Mouse (Mus musculus): ENCODE results near the gene Slc7a10.

Slc7a10 gene

DNA sequence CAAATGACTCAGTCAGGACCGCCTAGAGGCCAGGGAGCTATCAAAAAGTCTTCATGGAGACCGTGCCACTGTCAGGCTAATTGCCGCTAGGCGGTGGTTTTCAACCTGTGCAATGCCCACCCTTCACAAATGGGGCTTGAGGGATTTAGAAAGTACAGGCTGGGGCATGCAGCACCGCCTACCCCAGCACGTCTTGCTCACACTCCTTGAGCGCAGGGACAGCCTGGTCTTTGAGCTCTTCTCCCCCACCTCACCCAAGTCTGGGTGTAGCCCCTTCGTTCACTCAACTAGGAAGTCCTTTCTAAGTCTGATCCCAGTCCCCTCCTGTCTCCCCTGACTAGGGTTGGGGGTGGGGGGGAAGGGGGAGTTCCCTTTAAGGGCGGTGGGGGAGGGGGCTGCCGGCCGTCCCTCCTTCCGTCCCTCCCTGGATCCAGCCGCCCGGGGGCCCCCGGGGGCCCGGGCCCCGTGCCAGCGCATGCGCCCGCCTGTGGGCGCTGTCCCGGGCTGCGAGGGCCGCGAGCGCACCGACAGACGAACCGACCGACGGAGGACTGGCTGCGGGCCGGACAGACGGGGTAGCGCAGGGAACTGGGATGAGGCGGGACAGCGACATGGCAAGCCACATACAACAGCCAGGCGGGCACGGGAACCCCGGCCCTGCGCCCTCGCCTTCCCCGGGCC, at the start of gene Slc7a10:
Slc7a10 (plus strand) TSS at position 497 of the 681 bp plus-strand sequence.
- no peak for DNase-seq

DNA sequence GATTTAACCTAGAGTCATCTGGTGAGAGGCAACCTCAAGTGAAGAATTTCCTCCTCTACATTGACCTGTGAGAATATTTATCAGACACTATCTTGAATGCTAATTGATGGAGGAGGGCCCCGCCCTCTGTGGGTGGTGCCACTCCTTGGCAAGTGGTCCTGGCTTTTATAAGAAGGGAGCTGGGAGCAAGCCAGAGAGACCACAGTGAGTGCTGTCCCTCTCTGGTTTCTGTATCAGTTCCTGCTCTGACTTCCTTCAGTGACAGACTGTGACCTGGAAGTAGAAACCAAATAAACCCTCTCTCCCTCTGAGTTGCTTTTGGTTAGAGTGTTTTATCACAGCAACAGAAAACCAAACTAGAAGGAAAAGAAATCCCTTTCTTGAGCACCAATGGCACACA, 48.7 kb upstream of the Slc7a10 start:
- no peak for DNase-seq

DNA sequence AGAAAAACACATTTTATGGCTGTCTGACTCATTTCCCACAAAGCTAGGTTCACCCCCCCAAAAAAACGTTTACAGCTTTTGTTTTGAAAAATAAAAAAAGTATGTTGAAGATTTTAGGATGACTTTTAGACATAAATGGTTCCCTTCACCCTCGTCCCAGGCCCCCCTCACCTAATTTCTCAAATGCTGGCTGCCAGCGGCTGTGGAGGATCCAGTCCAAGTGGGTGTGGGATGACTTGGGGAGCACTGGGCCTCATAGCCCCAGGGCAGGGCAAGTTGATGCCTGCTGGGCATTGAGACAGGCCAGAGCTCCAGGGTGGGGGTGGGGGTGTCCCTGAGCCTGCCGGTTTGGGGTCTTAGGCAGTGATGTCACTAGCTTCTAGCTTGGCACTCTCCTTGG, 47.7 kb upstream of the Slc7a10 start:
- DNase-seq, result no peak

DNA sequence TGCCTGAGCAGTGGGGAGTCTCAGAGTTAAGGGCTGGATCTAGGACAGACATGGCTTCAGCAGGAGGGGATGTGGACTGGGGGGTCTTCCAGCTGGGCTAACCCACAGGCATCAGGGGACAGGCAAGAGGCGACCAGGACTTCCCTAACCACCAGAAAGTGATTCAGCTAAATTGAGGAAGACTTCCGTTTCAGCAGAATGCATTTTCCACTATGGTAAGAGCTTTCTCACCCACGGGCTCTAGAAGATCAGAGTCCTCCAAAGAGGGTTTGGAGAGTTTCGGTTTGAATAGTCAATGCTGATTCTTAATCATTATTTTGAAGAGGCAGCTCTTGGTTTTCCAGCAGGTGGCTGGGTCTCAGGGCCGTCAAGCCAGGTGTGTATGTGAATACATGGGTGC, 46.3 kb upstream of the Slc7a10 start:
- DNase-seq, result no peak

DNA sequence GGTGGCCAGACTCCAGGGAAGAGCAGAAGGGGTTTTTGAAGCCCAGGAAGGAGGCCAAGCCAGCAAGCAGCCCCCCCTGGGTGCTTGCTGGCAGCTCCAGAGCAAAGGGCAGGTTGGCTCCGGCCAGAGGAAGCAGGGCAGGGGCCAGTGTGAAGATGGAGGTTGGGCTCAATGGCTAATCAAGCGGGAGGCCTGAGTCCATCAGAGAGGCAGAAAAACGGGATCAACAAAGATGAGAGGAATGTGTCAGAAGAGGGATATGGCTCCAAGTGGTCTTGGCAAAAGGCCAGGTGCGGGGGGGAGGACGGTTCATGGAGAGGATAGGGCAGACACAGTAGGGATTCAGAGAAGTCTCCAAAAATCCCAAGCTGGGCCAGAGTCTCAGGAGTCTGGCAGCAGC, 44.7 kb upstream of the Slc7a10 start:
- no peak for DNase-seq

DNA sequence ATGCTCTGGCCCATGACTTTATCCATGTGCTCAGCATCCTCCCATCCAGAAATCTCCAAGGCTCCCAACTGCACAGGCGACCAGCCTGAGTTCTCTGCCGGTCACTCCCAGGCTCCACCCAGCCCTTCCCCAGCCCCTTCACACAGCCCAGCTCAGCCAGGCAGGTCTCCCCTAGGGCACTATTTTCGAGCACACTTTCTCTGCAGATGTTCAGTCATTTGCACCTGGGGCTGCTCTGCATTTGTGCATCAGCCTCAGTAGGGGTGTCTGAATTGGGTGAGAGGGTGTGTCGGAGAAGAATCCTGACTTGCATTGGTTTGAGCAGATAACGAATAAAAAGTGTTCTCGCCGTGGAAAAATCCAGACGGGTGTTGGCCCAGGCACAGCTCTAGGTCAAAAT, 43.7 kb upstream of the Slc7a10 start:
- DNase-seq, result no peak

DNA sequence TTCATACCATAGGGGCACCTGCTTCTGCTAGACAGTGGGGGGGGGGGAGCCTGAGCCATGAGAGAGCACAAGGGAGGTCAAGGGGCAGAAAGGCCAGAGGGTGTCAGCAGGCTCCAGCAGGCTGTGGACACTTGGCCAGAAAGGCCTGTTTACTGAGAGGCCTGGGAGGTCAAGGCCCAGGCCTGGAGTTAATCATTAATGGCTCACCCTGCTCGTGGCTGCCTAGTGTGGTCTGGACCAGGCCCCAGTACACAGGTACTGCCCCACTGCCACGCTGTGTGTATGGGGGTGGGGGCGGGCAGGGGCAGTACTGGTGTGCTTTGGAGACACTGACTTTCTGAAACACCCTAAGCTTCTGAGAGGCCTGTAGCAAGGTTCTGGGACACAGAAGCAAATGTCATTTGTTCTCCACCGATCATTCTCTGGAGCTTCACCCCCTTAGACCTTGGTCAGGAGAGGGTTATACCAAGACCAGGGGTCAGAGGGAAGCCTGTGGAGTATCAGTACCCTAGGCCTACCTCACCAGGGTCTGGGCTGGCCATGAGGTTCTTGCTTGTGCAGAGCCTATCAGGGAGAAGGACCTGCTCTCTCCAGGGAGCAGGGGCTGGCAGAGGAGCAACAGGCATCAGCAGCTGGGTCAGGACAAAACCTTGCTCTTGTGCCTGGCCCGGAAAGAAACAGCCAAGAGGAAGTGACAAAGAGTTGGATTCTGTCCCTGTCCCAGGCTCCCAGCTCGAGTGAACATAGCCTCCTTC, 42.1 kb upstream of the Slc7a10 start:
- DNase-seq, result no peak

DNA sequence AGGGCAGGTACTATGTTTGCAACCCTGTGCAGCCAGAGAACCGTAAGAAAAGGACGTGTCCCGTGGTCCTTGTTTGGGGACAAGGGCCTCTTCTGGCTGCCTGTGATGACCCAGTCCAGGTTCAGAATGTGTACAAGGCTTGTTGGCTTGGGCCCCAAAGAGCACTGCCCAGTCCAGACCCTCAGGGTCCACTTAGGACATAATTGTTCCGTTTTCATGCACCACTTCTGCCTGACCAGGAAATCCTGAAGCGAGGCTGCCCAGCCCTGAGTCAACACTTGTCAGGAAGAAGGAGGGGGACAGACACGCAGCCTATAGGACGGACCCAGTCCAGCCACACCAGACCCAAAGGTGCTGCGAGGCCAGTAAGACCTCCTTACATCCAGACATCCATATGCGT, 41.1 kb upstream of the Slc7a10 start:
- DNase-seq, result no peak

DNA sequence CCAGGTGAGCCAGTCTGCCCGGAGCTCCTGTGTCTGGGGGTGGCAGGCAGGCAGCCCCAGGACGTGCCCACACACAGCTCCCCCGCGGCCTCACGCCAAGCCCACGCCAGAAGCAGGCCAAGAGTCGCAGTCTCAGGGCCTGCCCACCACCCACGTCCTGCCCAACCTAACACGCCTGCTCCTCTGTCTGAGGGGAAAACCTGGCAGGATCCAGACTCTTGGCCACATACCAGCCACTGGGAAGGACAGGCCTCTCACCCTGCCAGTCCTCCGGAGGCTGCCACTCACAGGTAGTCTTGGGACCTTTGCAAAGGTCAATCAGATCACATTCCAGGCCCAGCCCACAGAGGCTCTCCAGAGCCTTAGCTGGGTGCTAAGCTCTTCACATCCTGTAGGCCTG, 39.9 kb upstream of the Slc7a10 start:
- no peak for DNase-seq

DNA sequence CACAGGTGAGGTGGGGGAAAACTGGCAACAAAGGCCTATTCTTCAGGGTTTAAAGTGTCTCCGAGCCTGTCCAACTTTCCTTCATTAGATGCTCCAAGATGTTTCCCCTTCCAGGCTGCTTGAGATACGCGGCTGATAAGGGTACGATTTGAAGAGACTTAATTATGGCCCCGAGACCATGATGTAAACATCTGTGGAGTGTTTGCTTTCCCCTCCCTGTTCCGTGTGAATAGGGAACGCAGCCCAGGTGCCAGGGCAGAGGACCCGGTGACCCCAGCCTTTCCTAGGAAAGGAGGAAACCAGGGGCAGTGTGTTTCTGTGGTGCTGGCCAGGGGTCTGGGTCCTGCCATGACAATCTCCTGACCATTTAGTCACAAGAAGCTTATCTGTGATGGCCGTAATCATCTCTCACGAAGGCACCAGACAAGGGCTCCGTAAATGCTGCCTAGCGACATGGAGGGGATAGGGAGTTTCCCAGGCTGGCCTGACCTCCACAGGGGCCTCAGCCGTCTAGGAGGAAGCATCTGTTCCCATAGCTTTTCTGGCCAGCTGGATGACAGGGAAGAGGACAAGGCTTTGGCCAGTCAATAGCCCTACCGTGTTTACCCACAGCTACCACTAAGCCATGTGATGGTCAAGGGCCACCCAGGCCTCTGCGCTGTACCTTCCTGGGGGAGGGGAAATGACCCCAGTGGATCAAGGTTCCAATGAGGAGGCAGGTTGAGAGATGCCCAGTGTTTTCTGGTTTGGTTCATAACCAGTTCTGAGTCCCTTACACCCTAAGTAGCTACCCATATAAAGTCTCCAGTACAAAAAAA, 36.4 kb upstream of the Slc7a10 start:
- DNase-seq, result no peak

DNA sequence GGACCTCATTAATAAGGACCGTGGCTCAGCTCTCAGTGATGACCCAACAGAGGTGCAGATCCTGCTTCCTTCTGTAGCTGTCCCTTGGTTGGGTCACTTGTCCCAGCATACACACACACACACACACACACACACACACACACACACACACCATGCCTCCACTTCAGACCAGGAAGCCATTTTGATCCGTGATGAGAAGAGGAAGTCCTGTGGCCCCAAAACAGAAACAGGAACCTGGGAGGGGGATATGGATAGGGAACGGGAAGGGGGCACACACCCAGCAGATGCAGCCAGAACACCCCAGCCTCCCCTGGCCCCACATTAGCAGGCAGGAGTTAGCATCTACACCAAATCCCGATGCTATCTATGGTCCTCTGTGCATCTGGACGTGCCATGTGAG, 35.3 kb upstream of the Slc7a10 start:
- DNase-seq, result no peak

DNA sequence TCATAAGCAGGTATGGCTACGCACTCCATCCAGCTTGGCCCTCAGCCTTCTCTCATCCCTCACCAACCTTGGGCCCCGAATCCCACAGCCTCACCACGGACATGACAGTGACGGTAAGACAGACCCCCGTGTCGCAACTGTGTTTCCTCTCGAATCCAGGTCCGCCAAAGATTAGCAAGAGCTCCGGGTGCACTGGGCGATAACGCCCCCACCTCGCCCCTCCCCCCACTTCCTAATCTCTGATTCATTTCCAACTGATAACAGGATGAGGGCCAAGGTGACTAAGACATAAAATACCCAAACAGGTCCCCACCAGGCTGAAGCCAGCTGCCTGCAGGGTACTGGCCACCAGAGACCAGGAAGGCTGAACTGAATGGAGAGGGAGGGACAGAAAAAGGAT, 31.7 kb upstream of the Slc7a10 start:
- no peak for DNase-seq

DNA sequence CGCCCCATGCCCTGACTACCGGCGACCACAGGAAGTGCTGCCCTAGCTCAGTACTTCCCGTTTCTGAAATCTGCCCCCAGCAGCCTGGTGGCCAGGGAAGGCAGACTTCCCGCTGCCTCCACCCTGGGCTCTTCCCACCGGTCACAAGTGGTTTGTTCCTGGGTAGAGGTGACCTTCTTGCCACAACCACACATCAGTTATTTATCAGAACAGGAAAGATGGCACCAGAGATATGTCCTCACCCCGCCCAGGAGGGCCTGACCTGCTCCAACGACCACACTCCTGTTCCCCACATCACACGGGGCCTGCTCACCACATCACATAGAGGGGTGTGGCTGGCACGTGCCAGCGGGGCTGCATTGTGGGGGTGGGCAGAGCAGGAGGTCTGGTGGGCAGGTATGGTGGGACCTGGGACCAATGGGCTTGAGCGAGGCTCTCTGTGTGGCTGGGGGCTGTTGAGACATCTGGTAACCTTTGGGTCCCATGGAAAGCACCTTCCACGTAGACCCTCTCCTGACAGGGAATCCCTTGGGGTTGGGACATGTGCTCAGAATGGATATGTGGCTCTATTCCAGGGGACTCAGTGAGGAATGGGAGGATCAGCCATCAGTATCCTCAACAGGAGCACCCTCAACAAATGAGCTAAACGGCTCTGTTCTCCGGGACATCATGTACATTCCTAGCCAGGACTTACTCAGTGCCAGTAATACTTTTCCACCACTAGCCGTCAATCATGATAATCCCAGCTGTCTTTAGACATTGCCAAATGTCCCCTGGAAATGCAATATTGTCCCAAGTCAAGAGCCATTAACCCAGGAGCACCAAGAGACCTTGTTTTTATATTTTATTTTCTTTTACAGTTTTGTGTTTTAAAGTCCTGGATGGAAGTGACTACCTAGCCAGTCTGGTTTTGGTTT, 29.4 kb upstream of the Slc7a10 start:
- DNase-seq, result no peak

DNA sequence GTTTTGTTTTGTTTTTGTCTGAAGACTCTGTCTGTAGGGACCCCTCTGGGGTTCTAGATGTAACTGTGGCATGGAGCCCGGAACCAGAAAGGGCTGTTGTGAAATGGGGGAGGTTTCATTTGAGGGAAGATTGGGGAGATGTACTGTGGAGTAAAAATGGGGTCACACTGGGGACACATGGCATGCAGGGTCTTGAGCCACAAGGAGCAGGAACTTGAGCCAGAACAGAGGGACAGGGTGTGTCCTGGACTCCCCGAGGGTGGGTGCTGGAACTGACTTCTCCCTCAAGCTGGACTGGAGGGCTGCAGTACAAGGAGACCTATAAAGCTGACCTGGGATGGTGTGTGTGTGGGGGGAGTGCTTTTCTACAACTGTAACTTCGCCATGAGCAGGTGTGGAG, 28.7 kb upstream of the Slc7a10 start:
- DNase-seq, result no peak

DNA sequence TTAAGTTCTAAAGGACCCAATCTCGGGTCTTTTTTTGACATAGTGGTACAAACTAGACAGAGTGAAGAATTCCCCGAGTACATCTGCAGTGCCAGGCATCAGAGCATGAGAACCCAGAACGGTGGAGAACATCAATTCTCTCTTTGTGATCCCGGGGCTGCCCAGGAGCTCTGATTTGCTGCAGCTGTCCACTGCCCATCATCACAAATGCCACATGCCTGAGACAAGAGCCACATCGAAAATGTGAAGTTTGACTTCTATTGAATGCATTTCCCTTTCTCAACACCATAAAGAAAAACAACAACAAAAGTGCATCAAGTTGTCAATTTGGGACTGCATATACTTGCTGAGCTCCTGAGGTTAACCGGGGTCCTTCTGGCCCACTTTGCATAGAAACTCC, 23.7 kb upstream of the Slc7a10 start:
- DNase-seq, result no peak

DNA sequence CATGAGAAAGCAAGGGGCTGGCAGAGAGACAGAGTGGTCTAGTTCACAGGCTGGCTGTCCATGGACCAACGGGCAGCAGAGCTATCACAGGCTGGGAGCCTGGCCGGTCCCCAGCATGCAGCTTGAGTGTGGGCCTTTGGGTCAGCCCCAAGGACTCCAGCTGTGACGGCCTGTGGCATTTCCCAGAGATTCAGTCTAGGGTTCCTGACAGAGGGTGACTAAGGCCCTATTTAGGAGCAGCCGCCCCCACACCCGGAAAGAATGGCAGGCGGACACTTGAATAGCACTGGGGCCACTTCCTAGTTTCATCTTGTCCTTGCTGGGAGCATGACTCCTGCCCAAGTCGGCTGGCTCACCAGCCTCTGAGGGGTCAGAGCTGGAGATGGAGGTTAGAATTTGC, 22.6 kb upstream of the Slc7a10 start:
- no peak for DNase-seq

DNA sequence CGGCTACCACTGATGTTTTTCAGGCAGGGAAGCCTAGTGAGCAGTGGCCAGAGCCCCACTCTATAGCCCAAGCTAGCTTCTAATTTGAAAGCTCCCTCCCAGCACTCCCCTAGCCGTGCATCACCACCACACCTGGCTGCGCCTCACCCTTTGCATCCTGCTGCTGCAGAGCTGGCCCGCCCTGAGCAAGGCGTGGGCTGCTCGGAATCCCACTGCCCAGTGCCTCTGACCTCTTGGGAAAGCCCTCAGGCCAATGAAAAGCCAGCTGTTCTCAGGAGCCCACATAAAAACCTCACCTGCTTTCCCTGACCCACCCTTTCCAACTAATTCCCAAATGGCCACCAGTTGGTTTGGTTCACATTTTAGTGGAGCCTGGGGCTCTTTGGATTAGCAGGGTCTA, 22.1 kb upstream of the Slc7a10 start:
- no peak for DNase-seq

DNA sequence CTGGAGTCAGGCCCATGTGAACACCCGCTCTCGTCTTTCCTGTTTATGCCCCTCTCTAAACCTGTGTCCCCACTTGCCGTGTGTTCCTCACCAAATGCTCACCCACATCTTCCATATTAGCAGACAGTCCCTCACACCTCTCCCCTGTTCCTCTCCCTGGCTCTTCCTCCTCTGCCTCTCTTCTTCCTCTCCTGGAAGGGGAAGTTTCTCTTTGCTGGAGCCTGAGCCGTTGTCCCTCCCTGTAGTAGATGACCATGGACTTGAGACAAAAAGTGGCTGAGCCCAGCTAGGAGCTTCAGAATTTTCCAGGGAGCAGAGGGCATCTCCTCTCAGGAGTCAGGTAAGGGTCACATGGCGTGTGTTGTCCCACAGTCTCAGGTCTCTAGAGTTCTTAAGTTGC, 19.2 kb upstream of the Slc7a10 start:
- no peak for DNase-seq

DNA sequence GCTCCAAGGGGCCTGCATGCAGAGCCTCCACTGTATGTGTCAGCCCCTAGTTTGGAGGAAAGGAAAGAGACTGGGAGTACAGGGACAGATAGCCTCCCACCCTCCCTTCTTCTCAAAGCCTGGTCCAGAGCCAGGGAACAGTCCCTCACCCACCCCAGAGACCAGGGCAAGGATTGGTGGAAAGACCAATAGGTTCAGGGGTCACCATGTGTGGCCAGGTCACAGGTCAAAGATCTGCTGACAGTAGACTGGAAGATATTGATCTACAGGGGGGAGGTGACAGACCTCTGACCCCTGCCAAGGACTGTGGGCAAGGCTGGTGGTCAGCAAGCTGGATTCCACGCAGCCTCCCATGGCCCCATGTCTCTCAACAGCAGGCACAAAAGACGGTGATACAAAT, 18.3 kb upstream of the Slc7a10 start:
- no peak for DNase-seq

DNA sequence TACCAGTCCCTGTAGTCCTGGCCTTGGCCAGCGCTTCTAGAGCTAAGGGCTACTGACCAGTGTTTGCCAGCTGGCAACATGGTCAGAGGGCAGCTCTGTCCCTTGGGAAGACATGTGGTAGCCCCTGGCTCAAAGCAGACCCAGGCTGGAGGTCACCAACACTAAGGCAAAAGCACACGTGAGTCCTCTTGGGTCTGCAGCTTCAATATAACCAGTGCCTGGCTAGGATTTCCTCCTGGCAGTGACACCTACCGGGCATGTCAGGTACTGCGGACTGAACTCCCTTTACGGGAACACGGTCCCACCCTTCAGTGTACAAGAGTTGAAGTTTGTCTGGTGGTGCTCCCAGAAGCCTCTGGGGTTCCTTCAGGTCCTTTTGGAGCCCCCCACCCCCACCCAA, 16.8 kb upstream of the Slc7a10 start:
- DNase-seq, result peak; percentile 81

DNA sequence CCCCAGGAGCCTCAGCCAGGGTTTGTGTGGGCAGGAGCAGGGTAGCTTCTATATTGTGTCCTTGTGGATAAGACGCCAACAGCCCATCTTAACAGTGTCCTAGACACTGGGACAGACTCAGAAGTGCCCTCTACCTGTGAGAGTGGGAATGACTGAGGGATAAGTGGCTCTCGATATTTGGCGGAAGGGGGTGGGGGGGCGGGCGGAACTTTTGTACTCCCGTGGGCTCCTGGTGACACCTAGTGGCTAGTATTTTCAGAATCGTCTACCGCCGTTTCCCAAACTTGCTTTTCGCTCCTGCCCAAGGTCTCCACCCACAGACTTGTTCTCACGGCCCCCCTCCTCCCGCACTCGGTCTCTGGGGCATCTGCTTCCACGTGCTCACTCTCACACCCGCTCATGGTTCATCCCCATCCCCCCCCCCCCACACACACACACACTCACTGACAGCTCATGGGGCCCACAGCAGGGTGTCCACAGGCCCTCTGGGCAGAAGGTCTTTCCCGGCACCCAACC, 14.3 kb upstream of the Slc7a10 start:
- peak; percentile 58 for DNase-seq

DNA sequence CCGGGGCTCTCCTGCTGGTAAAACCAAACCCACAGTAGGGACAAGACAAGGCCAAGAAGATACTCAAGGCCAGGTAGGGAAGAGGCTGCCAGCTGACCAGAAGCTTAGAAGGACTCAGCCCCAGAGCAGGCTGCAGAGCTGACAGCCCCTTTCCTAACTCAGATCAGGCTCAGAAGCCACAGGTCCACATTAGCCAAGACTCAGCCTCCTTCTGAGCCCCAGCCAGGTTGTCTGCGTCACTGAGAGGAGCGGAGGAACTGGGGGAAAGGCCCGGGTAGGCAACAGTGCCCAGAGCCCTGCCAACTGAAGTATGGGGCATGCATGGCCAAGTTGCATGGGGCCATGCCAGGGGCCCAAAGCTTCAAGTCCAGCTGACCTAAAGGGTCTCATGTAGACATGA, 13.7 kb upstream of the Slc7a10 start:
- no peak for DNase-seq

DNA sequence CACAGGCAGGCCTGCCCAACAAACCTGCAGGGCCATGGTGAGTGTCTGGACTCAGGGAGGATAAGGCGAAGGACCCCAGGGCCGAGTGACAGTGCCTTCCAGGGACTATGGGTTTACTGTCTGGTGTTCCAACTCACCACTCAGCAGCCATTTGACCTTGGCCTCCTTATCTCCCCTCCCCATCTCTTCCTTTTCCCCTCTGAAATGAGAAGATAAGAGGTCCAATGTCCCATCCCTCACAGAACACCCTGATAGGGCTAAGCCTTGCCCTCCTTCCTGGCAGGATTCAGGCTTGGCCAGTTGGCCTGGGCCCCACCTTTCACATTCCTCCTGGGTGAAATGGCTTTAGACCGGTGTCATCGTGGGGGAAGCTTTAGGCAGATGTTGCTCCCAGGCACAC, 10.7 kb upstream of the Slc7a10 start:
- DNase-seq, result no peak
